Mouse (Mus musculus): Measurements from ENCODE around the gene Tspan7. TPM values are rescaled to one million over a fixed set of nuclear protein-coding genes. Genes with fewer than 3 reads are reported as not detected.

Tspan7 gene
- 1,000 to 10,000 TPM; 1,114 to 1,365 (median 1,299) TPM for total RNA-seq (2022)

- DNase-seq (ENCODE audit: low spot score in 2 of 2), result peak; percentile 21 to 30
These were observed at the start of gene Tspan7 for GRCm38 (mm10) chrX:10484872-10485569. TSS of gene Tspan7 (plus strand) at chrX:10485158.

- DNase-seq (ENCODE audit: low spot score in 2 of 2), result peak; percentile 2 to 72
These were observed 35.5 kb upstream of the Tspan7 start for GRCm38 (mm10) chrX:10449323-10449980.

DNA sequence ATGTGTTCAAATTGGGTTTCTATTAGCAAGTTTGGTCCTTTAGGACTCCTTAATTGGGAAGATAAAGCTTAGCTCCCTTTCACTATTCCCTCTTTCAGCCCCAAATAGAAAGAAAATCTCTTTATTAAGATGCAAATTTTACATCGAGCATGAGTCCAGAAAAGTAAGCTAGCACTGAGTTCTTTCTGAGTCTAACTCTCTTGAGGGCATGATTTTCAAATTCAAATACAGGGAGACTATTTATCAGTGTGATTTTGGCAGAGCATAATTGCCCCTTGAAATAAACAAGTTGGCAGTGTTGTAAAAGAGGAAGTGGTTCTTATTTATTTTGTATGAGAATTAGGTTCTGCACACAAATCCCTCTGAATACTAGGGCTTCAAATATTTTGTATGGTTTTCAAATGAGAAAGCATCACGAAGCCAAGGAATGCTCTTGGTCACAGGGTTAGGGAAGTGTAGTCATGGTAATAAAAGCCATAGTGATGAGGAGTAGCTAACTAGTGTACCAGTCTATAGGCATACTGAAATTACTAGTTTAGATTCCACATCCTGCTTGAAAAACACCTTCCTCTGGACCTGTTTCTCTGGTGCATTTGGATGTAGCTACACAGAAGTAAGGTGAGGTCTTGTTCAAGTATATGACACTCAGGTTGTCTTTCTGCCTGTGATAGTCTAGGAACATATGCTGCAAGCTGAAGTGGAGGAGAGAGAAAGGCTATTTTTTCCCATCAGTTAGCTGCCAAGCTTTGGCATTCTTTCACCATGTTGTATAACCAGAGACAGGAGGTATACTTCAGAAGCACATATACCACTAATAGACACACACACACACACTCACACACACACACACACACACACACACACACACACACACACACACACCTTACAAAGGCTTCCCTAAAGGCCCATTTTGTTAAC lies 34.6 kb upstream of the Tspan7 start:
- peak in 1 of 2 experiments; percentile 36 for DNase-seq (ENCODE audit: low spot score in 2 of 2)

GRCm38 (mm10) chrX:10453798-10454197 lies 31.2 kb upstream of the Tspan7 start:
- DNase-seq (ENCODE audit: low spot score in 2 of 2), result no peak

DNA sequence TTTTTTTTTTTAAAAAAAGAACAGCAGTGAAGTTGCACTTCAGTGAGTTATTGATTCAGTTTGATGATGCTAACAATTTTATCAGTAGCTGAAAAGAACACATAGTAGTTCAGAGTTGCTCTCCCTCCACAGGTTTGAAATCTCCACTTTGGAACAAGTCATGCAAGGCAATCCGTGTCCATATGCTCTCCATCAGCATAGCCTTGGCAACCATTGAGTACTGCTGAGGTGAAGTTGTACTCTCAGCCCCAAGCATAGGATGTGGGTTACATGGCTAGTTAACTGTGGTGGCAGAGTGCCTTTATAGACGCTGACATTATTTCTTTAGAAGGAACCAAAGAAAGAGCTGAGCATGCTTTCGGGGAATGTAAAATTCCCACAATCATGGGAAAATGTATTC lies 27.7 kb upstream of the Tspan7 start:
- DNase-seq (ENCODE audit: low spot score in 2 of 2), result no peak

GRCm38 (mm10) chrX:10477088-10477487 lies 7.9 kb upstream of the Tspan7 start:
- no peak for DNase-seq (ENCODE audit: low spot score in 2 of 2)

DNA sequence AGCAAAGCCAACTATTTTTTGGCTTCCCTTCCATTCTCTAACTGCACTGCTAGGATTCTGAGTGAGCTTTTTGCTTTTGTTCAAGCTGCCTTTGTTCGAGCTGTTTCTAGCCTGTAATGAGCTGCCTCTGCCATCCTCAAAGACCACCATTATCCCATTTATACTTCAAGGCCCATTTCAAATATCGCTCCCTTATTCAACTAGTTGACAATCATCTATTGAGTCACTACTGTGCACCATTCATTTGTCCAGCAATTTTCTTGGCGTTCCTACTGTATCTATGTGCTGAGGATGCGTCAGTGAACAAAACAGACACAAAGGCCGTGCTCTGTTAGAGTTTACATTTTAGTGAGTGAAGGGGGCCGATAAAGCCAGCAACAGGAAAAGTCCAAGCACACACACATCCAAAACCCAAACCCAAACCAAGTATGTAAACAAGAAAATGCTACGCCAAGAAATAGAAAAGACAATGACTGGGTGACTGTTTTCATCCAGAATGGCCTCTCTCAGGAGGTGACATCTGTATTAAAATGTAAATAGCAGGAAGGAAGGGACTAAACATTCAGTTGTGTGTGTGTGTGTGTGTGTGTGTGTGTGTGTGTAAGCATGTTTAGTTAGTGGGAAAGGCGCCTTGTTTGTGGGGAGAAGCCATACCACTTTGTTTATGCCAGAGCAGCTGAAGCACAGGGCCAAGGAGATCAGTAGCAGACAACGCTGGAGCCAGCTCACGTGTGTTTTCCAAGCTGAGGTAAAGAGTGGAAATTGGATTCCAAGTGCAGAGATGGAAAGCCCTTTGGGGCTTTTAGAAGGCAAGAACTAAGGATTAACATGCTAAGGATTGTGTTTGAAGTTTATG lies 5.7 kb upstream of the Tspan7 start:
- DNase-seq (ENCODE audit: low spot score in 2 of 2), result no peak

DNA sequence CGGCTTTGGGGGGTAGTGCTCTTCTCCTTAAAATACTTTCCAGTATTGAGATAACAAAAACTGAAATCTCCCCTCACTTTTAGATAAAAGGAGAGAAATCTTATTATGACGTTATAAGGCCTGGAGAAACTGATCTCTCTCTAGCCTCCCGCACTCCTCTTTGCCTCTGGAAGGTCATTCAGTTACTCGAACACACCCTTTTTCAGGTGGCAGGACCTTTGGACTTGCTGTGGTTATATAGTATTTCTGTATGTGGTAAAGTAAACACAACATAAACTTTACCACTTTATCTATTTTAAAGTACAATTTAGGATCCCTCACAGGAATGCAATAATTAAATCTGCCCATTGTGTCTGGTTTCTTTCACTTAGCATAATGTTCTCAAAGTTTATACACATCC lies 5.0 kb upstream of the Tspan7 start:
- no peak for DNase-seq (ENCODE audit: low spot score in 2 of 2)

GRCm38 (mm10) chrX:10485664-10486211 lies 780 bp downstream of the Tspan7 start:
- peak; percentile 54 to 74 for DNase-seq (ENCODE audit: low spot score in 2 of 2)

DNA sequence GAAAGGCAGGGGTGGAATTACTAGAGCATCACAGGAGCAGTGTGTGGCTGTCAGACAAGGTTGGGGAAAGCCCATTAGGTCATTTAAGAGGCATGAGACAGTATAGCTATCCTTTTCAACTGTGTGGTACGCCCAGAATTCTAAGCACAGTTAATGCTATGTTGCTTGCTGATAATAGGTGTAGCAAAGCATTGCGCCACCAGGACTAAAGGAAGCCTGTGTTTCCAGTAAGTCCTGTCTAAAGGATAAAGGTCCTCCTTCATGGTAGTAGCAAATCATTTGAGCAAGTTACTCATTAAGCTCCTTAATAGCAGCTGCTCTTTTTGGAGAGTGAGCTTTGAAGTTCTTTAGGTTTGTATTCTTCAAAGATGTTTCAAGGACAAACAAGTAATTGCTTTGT lies 13.6 kb downstream of the Tspan7 start:
- no peak for DNase-seq (ENCODE audit: low spot score in 2 of 2)

DNA sequence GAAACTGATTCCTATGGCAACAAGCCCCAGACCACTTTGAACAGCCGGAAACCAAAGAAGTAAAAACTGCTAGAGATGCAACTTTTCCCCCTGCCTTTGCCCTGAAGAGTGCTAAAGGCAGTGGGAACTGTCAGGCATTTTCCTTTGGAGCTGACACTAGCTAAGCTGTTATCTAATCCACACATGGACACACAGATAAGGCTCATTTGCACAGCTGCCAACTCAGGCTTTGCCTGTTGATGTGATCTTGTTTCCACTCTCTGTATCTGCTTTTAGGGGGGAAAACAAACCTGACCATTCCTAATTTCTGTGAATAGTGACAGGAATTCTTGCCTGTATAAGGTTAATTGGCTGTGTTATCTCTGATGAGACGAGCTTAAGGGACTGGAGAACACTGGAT lies 17.7 kb downstream of the Tspan7 start:
- DNase-seq (ENCODE audit: low spot score in 2 of 2), result no peak

- no peak for DNase-seq (ENCODE audit: low spot score in 2 of 2)
These were observed 29.5 kb downstream of the Tspan7 start for GRCm38 (mm10) chrX:10514417-10514816.

- DNase-seq (ENCODE audit: low spot score in 2 of 2), result no peak
These were observed 30.0 kb downstream of the Tspan7 start for GRCm38 (mm10) chrX:10514971-10515370.

GRCm38 (mm10) chrX:10516448-10516847 lies 31.5 kb downstream of the Tspan7 start:
- DNase-seq (ENCODE audit: low spot score in 2 of 2), result no peak

DNA sequence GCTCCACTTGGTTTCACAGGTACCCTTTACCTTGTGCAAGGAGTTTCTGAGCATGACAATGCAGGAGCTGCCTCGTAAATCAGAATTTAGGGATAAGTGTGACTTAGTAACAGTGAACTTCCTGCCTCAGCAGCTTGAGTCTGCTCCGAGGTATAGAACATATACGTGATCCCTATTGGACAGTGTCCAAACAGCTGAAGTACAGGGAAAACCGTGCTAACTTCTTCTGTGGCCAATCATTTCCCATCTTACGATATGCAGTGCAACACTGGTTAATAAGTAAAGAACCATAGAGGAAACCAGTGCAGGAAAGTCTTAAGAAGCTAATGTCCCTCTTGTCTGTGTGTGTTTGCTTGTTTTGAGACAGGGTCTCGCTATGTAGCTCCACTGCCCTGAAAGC lies 32.0 kb downstream of the Tspan7 start:
- DNase-seq (ENCODE audit: low spot score in 2 of 2), result no peak

DNA sequence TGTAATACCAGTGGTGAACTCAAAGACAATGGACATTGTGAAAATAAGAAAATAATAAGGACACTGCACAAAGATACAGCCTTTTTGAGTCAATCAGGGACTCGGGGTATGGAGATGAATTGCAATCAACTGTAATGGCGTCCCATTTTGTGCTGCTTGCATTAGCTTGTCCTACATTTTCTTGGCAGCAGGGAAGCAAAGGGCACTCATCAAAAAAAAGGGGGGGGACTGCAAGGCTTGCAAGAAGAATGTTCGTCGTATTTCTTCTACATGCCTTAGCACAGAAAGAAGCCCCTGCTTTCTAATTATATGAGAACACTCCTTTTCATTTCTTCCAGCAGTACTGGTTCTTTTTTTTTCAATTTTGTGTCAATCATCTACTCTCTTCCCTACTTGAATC lies 32.8 kb downstream of the Tspan7 start:
- DNase-seq (ENCODE audit: low spot score in 2 of 2), result no peak

GRCm38 (mm10) chrX:10518510-10518909 lies 33.6 kb downstream of the Tspan7 start:
- DNase-seq (ENCODE audit: low spot score in 2 of 2), result no peak

DNA sequence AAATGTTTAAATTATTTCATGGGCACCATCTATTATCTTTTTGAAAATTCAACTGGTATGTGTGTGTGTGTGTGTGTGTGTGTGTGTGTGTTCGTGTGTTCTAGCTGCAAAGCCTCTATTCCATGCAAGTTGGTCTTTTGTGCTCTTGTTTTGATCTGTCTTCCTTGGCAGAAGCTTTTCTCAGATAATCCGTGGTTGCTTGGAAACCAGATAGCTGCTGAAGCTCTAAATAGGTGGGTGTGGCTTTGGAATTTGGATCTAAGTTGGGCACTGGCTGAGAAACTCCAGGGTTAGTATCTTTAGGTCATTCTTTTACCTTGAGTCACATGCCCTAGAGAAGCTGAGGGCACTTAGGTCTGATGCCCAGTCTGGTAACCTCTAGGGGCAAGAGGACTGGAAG lies 50.5 kb downstream of the Tspan7 start:
- DNase-seq (ENCODE audit: low spot score in 2 of 2), result no peak

- DNase-seq (ENCODE audit: low spot score in 2 of 2), result no peak
These were observed 54.1 kb downstream of the Tspan7 start for GRCm38 (mm10) chrX:10539009-10539408.

DNA sequence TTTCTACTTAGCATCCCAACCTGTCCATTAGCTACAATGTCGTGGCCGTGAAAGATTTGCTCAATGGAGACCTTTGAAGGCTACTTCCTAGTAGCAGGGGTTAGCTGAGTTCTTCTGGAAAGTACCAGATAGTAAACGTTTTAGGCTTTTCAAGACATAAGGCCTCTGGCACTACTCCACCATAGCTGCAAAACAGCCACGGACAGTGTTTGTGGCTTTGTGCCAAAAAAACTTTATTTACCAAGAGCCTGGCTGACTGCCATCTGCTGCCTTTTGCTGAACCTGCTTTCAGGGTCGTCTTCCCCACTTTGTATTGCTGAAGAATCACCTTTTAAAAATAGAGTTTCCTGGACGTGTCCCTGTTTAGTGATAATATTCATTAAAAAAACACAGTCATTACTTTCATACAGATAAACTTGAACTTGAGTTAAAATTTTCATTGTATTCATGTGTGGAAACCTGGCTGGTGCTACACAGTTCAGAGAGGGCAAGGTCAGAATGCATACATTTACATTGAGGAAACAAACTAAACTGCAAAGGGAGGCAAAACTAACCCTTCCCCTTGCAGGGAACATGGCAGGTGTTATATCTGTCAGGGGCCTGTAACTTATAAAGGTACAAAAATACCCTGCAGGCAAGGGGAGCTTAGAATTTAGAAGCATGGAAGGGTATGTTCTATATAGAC lies 54.7 kb downstream of the Tspan7 start:
- DNase-seq (ENCODE audit: low spot score in 2 of 2), result no peak

Data from left cerebral cortex, adult 8-10 months (tissue).